Mouse (Mus musculus): ENCODE data around the gene Lonrf3.

- TF ChIP-seq CTCF (IDR thresholded peaks at IDR 0.05; ENCODE audit: low read depth) (no peak), EP300 (optimal IDR thresholded peaks at IDR 0.05) (no peak)
Observed at GRCm38 (mm10) chrX:36328271-36329039, at the start of gene Lonrf3.

All from stomach, postnatal 0 days (tissue).